Mouse (Mus musculus) urinary bladder, postnatal 36 days (tissue): ENCODE results near the gene Dagla.

ENCODE experiments used
- DNase-seq, 2 experiments: peaks; one replicate each; pipeline ENCODE4 v3.0.0; 2022; ENCODE audit warnings: low spot score in 2 of 2, mixed read lengths in 1 of 2

Dagla gene

GRCm38 (mm10) chr19:10280771-10281540 lies 23.7 kb downstream of the Dagla start:
- no peak for DNase-seq

GRCm38 (mm10) chr19:10279668-10280067 lies 25.0 kb downstream of the Dagla start:
- peak in 1 of 2 experiments; percentile 50 for DNase-seq

GRCm38 (mm10) chr19:10278669-10279324 lies 25.9 kb downstream of the Dagla start:
- no peak for DNase-seq

- peak; percentile 50 to 77 for DNase-seq
Measured at GRCm38 (mm10) chr19:10277759-10278158, 26.9 kb downstream of the Dagla start.

GRCm38 (mm10) chr19:10277331-10277730 lies 27.3 kb downstream of the Dagla start:
- no peak for DNase-seq

- DNase-seq, result no peak
Measured at GRCm38 (mm10) chr19:10276483-10277144, 28.1 kb downstream of the Dagla start.

- no peak for DNase-seq
Measured at GRCm38 (mm10) chr19:10274056-10274455, 30.6 kb downstream of the Dagla start.

GRCm38 (mm10) chr19:10272746-10273145 lies 31.9 kb downstream of the Dagla start:
- peak; percentile 43 to 67 for DNase-seq

- DNase-seq, result no peak
Measured at GRCm38 (mm10) chr19:10271592-10271991, 33.1 kb downstream of the Dagla start.

GRCm38 (mm10) chr19:10270356-10270755 lies 34.3 kb downstream of the Dagla start:
- no peak for DNase-seq

GRCm38 (mm10) chr19:10268851-10269250 lies 35.8 kb downstream of the Dagla start:
- DNase-seq, result no peak

- DNase-seq, result no peak
Measured at GRCm38 (mm10) chr19:10267953-10268352, 36.7 kb downstream of the Dagla start.

GRCm38 (mm10) chr19:10267057-10267456 lies 37.6 kb downstream of the Dagla start:
- DNase-seq, result peak; percentile 23 to 39

GRCm38 (mm10) chr19:10266196-10266850 lies 38.4 kb downstream of the Dagla start:
- DNase-seq, result peak; percentile 86 to 87

GRCm38 (mm10) chr19:10261369-10261768 lies 43.3 kb downstream of the Dagla start:
- DNase-seq, result no peak

- DNase-seq, result peak; percentile 65 to 75
Measured at GRCm38 (mm10) chr19:10258279-10259011, 46.2 kb downstream of the Dagla start.

GRCm38 (mm10) chr19:10248128-10248527 lies 56.5 kb downstream of the Dagla start:
- no peak for DNase-seq

- DNase-seq, result no peak
Measured at GRCm38 (mm10) chr19:10247165-10247564, 57.5 kb downstream of the Dagla start.

- no peak for DNase-seq
Measured at GRCm38 (mm10) chr19:10244183-10244582, 60.5 kb downstream of the Dagla start.

- no peak for DNase-seq
Measured at GRCm38 (mm10) chr19:10242916-10243315, 61.8 kb downstream of the Dagla start.

- peak; percentile 65 to 75 for DNase-seq
Measured at GRCm38 (mm10) chr19:10240654-10241305, 63.9 kb downstream of the Dagla start, which contains the start of gene Myrf. Myrf (minus strand) TSS chr19:10240748.
